Mouse (Mus musculus) WW6 (cell line): ENCODE measurements around the gene Mcm9.
A peak's percentile ranks its signal among the peaks of the same experiment; 100 is the strongest.
"Not testable (repeated sequence)": the region's sequence is repeated elsewhere in the genome, so short reads cannot be mapped to it uniquely, and the experiment has no call there.

Source experiments
- DNase-seq: peaks from one replicate; pipeline ENCODE4 v3.0.0-alpha.2; 2013; ENCODE audit warnings: low read depth, low spot score

Gene Mcm9

GRCm38 (mm10) chr10:53630339-53630738 lies at the start of gene Mcm9:
Gene Mcm9 (minus strand): TSS chr10:53630439.
- not testable (repeated sequence) for DNase-seq

DNA sequence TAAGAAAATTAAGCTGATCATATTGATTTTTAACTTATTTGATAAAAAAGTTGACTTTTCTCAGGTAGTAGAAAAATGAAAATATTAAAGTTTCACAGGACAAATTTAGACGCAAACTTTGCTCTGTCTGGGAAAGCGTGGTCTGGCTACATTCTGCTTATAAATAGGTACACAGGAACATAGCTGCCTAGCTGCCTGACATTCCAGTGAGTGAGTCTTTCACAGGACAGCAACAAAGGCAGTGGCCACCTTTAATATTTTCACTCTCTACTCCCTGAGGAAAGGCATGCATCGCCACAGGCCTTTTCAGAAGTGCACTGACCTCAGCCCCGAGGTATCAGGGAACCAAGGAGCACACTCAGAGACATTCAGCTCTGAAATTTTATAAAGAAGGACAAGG lies 31.5 kb upstream of the Mcm9 start:
- DNase-seq = no peak

GRCm38 (mm10) chr10:53654239-53654638 lies 24.0 kb upstream of the Mcm9 start:
- not testable (repeated sequence) for DNase-seq

DNA sequence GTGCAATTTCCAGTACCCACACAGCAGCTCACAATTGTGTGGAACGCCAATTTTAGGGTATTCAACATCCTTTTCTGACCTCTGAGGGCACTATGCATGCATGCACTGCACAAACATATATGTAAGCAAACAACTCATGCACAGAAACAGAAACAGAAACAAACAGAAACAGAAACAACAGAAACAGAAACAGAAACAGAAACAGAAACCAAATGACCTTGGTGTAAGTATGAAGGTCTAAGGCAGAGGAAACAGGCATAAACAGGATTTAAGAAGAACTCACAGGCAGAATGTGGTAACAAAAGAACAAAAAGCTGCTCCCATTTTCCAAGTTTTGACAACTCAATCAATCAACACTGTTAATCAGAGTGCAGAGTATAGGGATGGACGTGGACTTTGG lies 20.4 kb upstream of the Mcm9 start:
- no peak for DNase-seq

DNA sequence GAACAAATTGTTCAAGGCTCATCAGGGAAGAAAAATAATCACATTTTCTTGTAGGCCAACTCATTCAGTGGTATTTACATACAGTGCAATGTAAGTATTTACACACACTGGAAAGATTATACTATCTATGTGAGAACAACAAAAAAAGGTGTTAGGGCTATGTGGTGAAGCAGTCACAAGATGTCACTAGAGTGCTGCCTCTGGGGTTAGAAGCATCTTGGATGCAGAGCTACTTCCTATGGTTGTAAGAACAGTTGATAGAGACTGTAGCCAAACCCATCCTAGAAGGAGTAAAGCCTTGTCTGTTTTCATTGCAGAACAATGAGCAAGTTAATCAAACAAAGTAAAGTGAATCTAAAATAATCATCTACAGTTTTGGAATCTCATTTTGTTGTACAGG lies 11.3 kb upstream of the Mcm9 start:
- no peak for DNase-seq

DNA sequence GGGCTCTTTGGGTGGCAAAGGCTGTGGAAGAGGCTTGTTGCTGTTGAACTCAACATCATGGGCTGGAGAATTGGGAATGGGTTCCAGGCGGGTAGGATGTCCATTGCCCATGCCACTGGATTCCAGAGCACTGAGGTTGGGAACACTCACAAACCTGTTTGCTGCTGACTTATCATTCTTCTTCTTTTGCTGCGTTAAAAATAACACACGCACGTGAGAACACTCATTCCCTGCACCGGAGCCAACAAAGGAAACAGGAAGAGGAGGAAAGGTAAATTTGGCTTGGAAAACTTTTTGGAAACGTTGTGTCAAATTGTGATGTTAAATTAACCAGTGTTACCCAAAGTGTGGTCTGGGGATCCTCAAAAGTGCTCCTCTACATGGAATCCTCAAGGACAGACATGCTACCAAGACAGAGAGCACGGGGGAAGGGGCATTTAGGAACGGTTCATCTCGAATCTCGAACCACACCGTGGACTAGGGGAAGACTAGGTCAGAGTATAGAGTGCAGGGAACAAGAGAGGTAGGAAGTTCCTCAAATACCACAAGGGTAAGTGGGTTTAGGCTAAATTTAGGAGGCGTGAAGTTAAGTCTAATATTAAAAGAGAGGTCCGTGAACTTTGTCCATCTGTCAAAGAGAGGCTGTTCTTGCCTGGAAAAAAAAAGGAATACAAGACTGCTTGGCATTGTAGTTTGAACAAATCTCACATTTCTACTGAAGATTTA lies 5.2 kb upstream of the Mcm9 start:
- DNase-seq = no peak

DNA sequence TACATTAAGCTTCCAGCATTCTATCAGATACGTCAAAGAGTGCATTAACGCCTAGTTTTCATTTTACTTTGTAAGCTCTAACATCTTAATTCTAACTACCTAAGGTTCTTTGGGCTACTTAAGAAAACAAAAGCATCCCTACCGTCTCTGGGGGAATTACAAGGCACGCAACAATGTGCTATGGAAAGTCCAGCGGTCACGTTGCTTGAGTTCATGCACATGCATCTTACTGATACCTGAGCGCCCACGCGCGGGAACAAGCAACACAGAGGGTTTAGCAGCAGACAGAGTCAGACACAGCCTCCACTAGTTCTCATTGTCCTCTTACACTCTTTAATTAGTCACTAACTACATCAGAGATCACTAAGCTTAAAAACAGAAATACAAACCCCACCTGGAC lies 3.9 kb upstream of the Mcm9 start:
- DNase-seq = no peak

DNA sequence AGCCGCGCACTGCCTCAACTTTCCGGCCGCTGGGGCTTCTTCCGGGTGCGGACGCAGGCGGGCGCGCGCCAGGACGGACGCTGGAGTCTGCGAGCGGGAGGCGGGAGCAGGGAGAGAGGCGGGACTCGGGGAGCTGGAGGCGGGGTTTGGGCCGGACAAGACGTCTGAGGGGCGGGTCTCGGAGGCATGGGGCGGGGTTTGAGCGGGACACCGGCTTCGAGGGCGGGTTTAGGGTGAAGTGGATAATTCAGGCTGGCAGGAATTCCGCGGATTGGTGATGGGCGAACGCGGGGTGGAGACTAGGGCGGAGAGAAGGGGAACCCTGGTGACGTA lies 355 bp downstream of the Mcm9 start:
- DNase-seq = peak; percentile 87

GRCm38 (mm10) chr10:53629247-53629917 lies 857 bp downstream of the Mcm9 start:
- peak; percentile 71 for DNase-seq

GRCm38 (mm10) chr10:53615850-53616616 lies 14.2 kb downstream of the Mcm9 start:
- DNase-seq = no peak

GRCm38 (mm10) chr10:53613955-53614354 lies 16.3 kb downstream of the Mcm9 start:
- no peak for DNase-seq

DNA sequence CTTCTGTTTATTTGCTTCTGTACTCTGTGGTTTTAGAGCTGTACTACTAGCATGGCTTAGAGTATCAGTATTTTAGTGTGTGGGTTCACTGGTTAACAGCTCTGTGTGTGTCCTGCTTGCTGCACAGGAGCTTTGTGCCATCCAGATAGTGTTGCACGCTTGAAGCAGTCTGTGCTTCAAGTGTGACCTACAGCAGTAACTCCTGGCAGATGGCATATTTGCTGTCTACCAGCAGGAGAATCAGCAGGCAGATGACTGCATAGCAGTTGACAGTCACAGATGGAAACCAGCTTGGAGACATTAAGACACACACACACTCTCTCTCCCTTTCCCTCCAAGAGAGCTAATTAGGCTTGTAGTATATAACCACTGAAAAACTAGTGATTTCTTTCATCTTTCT lies 18.1 kb downstream of the Mcm9 start:
- DNase-seq = no peak

DNA sequence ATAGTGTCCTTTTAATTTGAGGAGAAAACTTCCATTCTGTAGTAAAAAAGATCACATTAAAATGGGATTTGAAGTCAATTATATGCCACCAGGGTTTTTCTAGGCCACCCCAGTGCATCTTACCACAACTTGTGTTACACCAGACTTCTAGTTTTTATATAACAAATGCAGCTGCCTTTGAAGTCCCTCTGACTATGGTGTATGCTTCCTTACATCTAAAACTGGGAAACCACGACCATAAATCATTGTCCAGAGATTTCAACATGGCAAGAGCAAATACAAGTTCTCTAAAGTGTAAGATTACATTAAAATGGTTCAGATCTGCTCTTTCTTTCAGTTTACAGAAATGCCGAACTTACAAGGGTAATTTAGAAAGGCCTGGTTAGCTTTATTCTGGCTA lies 22.0 kb downstream of the Mcm9 start:
- no peak for DNase-seq

DNA sequence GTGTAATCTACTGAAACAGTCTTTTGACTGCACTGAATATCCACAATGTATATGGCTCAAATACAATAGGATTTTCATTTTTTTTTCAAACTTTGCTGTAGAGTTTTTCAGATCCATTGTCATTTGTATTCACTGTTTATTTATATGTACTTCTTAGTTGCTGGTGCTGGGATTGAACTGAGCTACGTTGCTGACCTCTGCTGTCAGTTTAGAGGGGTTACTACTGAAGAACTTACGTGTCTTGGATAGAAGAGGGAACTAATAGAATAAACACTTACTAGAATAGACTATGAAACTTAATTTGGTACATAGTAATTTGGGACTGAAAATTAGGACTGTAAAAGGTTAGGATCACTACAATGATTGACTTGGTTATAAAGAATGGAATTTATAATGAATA lies 24.9 kb downstream of the Mcm9 start:
- no peak for DNase-seq

GRCm38 (mm10) chr10:53598821-53599220 lies 31.4 kb downstream of the Mcm9 start:
- DNase-seq = peak; percentile 42

GRCm38 (mm10) chr10:53597121-53597881 lies 32.9 kb downstream of the Mcm9 start:
- DNase-seq = no peak

GRCm38 (mm10) chr10:53596677-53597120 lies 33.5 kb downstream of the Mcm9 start, which contains the start of gene Asf1a:
Gene Asf1a (plus strand): TSS chr10:53596757.
- peak; percentile 86 for DNase-seq

DNA sequence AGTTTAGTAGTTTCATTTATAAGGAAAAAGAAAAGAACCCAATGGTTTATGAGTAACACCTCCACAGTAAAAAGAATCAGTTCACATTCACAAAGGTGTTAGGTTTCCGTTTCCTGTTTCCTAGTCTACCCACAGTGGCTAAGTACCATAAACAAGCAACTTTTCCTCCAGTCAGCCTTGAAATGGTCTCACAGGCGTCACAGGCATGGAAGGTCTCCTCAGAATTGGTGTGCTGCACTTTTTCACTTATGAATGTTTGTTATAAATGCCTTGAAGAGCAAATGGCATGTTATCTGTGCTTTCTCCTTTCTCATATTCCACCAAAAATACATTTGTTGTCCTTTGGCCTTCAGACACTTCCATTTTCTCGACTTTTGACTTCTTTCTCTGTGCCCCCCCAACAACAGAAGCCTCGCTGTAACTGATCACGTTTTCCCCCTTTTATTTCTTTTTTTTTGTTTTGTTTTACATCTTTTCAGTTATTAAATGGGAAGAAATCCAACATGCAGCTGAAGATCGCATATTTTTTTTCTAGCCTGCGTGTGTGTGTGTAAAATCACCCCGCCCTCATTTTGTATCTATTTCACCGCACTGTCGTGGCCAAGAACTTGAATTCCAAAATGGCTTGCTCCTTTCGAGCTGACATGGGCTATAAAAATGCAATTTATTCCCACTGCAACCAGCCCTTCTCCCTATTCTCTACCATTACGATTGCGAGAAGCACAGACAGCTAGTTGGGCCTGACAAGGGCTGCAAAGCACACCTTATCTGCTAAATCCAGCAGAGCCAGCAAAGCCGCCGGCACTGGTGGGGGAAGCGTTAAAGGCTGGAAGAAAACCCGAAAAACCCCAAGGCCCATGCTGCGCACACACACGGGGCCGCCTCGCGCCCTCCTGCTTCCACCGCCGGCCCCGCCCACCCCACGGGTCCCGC lies 34.2 kb downstream of the Mcm9 start:
- no peak for DNase-seq

DNA sequence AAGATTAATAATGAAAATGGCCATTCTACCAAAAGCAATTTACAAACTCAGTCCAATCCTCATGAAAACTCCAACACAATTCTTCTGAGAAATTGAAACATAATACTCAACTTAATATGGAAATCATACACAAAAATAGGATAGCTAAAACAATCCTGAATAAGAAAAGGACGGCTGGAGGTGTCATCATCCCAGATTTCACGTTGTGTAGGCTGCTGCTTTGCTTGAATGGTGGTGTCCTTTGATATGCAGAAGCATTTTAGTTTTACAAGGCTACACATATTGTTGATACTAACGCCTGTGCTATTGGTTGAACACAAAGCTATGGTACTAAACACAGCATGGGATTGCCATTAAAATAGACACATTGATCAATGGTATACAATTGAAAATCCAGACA lies 44.5 kb downstream of the Mcm9 start:
- DNase-seq = no peak

GRCm38 (mm10) chr10:53581087-53581486 lies 49.2 kb downstream of the Mcm9 start:
- DNase-seq = no peak

- no peak for DNase-seq
Measured at GRCm38 (mm10) chr10:53580621-53581081, 49.6 kb downstream of the Mcm9 start.
